Mouse (Mus musculus) kidney, adult 10 weeks (tissue): ENCODE data around the gene Atp5l. TPM values are rescaled to one million over a fixed set of nuclear protein-coding genes. Genes with fewer than 3 reads are reported as not detected.

Source experiments
- polyA plus RNA-seq: library from polyadenylated mRNA; stranded (reverse); fragments of 350-450 nt; fragmentation: Illumina TruSeq; extraction: RNeasy Lipid Tissue Mini Kit (QIAGEN cat#74804); gene quantifications from one replicate; pipeline ENCODE4 v1.2.3, GENCODE M21; 2014; ENCODE audit warnings: low read depth, low replicate concordance

The Atp5l gene
- 1,015 TPM for polyA plus RNA-seq

DNA sequence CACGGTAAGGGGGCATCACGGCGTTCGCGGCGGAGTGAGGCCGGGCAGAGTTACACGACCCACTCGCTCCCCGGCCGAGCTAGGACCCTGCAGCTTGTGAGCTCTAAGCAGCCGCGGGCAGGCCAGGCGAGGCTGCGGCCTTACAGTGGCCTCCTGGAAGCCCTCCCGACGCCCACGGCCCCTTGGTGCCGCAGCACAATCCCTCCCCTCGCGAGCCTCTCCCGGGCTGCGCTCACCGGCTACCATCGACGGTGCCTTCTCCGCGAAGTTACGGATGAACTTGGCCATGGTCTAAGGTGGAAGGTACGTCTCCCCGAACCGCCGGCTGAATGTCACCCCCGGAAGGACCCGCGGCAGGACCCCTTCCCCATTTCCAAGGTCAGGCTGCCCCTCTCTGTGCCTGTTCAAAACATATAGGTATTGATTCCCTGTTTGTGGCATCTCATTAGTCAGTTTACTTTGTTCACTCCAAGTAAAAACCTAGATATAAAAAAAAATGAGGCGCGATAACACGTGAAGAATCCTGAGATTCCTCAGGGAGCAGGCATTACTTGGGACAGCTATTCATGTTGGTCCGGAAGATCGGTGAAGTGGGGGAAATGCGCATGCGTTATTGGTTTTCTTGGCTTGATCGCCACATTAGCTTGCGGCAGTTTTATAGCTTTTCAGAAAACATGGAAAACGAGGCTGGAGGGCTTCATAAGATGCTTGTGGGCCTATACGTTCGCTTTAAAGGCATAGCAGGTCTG, at the start of gene Atp5l:
TSS of gene Atp5l (minus strand) at position 369 of the 749 bp plus-strand sequence.

DNA sequence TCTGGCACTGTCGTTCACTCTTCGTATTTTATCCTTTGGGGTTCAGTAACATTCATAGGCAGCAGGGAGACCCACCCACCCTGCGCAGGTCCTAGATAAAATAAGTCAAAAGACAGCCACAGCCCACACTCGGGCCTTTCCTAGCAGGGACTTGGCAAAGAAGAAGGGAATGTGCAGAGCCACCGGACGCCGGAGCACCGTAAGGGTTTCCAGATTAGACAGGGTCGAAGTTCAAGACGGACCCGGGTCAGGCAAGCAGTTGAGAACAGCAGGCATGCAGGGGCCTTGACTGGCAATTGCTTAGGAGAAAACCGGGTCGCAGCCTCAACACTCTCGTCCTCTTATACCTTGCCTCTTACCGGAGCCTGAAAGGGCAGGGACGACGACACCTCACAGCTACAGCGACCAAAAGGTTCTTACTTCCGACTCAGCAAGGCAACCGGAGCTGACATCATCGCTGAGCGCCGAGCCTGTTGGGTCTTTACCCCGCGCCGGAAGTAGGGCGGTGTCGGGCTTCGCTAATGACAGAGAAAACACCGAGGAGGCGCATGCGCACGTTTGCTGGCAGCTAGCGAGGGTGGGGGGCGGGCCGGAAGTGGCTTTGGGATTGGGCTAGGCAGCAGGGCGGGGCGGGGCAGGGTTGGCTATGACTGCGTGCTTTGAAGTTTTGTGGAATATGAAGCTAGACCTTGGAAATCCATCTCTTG, 44.7 kb upstream of the Atp5l start, which contains the start of gene Ube4a:
TSS of gene Ube4a (minus strand) at position 475 of the 707 bp plus-strand sequence.

GRCm38 (mm10) chr9:44881221-44881871, 39.2 kb downstream of the Atp5l start, which contains the start of gene Kmt2a:
Gene Kmt2a, minus strand, starts transcription at chr9:44881296.

Other genes starting within 250 kb of the Atp5l start
- 9.1 TPM for gene Treh, start 247.5 kb downstream of the Atp5l start, polyA plus RNA-seq
- gene Phldb1, start 185.5 kb downstream of the Atp5l start, polyA plus RNA-seq: 0.89 TPM
- 269 TPM for gene Arcn1, start 152.9 kb downstream of the Atp5l start, polyA plus RNA-seq
- gene Ift46, start 152.8 kb downstream of the Atp5l start, polyA plus RNA-seq: 17.3 TPM
- gene Tmem25, start 121.4 kb downstream of the Atp5l start, polyA plus RNA-seq: 3.2 TPM
- 18.3 TPM for gene Ttc36, start 117.7 kb downstream of the Atp5l start, polyA plus RNA-seq
- gene Kmt2a, start 39.4 kb downstream of the Atp5l start, polyA plus RNA-seq: 12.2 TPM
- gene Ube4a, start 44.9 kb upstream of the Atp5l start, polyA plus RNA-seq: 90.9 TPM
- gene Cd3g, start 59.7 kb upstream of the Atp5l start, polyA plus RNA-seq: 0.77 TPM
- not detected for gene Cd3d, start 61.0 kb upstream of the Atp5l start, polyA plus RNA-seq
- not detected for gene Cd3e, start 88.9 kb upstream of the Atp5l start, polyA plus RNA-seq
- 34.9 TPM for gene Mpzl2, start 119.1 kb upstream of the Atp5l start, polyA plus RNA-seq
- gene Mpzl3, start 134.4 kb upstream of the Atp5l start, polyA plus RNA-seq: 9.3 TPM
- gene Jaml, start 158.4 kb upstream of the Atp5l start, polyA plus RNA-seq: 0.85 TPM
- gene Scn2b, start 197.0 kb upstream of the Atp5l start, polyA plus RNA-seq: 0.32 TPM
- gene Scn4b, start 217.7 kb upstream of the Atp5l start, polyA plus RNA-seq: 12.0 TPM